Mouse (Mus musculus) gastrocnemius, adult 18-20 months (tissue): Measurements from ENCODE around the gene Dnajc28. TPM values are rescaled to one million over a fixed set of nuclear protein-coding genes. Genes with fewer than 3 reads are reported as not detected.

Experiments
- DNase-seq: peaks from one replicate; pipeline ENCODE4 v3.0.0; 2021; ENCODE audit warnings: low spot score
- total RNA-seq, 2 experiments: library from RNA; stranded (reverse); gene quantifications; 2 replicates each; pipeline ENCODE4 v1.2.3; 2021

The Dnajc28 gene
- total RNA-seq, 2 experiments from 2014 or later = 19.8 to 20.5 TPM

DNA sequence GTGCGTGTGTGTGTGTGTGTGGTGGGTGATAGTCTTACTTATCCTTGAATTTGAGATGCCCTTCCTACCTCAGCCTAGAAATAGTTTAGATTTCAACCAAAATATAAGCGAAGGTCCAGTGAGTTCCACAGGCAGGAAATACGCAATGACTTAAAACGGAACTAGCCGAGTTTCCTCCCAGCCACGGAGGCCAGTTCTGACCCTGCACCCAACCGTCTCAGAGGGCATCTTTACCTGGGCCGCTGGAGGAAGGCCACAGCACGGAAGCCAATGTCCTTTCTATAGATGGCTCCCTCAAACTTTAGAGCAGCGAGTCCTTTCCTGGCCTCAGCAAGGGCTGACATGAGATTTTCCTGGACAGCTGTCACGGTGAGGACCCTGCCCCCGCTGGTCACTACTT, 14.8 kb upstream of the Dnajc28 start:
- DNase-seq = no peak

DNA sequence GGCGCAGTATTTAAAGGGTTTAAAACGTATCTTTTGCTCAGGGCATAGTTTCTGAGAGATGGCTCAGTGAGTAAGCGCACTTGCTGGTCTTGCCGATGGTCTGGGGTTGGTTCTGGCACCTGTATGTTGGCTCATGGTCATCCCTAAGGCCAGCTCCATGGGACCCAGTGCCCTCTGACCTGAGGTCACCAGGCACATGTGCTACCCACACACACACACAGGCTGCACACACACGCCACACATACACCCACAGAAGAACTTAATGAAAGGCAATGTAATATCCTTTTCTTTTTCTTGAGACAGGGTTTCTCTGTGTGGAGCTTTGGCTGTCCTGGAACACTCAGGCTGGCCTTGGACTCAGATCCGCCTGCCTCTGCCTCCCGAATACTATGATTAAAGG, 14.1 kb upstream of the Dnajc28 start:
- DNase-seq = no peak

DNA sequence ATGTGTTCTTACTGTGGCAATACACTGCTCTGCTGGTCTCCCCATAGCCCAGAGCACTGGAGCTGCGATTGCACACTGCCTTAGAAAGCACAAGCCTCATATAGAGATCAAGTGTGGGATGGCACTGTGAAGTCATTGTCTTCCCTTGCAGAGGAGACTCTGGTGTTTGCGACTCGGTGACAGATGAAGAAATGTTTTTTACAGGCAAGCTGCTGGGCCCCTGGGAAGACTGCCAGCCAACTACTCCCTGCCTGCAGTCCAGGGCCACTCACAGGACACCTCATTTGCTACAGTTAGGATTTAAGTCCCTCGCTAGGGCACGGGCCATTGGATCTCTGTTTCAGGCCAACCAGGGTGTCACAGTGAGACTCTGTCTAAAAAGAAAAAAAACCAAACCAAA, 13.6 kb upstream of the Dnajc28 start:
- no peak for DNase-seq

DNA sequence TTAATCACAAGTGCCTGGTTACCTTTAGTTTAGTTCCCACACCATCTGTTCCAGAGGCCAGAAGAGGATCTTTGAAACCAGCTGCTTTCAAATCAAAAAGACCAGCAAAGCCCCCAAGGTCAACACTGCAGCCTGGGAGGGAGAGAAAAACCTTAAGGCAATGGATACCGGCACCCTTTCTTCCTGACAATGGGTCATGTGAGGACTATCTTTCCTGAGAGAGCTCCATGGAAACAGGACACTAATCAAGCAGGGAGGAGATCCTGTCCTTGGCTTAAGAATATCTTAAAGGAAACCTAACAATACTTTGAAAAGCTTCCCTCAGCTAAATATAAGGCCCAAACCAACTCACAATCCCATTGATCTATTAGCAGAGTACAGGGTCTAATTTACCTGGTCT, 11.8 kb upstream of the Dnajc28 start:
- no peak for DNase-seq

GRCm38 (mm10) chr16:91629749-91630148, 10.9 kb upstream of the Dnajc28 start:
- no peak for DNase-seq

DNA sequence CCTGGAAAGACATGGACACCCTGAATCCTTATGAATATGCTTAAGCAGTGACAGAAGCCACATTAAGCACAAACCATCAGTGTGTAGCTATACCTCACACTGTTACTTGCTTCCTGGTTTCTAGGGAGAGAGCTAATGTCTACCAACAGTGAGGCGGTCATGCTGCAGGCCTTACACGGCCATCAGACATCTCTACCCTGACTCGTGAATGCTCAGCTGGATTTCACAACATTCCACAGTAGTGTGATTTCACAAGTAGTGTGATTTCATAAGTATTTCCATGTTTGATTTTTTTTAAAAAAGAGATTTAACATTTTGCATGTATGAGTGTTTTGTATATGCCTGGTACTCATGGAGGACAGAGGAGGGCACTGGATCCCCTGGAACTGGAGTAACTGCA, 9.8 kb upstream of the Dnajc28 start:
- DNase-seq = no peak

DNA sequence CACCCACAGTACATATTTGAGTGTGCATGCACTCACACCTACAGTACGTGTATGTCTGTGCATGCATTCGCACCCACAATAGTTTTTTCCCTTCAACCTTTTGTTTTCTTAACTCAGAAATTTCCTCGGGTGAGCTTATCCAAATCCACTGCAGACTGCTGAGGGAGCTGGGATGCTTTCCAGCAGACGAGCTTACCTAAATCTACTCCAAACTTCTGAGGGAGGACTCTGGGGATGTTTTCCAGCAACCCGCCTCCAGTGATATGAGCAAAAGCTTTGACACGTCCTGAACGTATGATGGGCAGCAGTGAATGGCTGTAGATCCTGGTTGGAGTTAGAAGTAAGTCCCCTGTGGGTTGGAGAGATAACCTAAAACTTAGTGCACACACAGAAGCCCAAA, 9.0 kb upstream of the Dnajc28 start:
- DNase-seq = no peak

GRCm38 (mm10) chr16:91623074-91623473, 4.2 kb upstream of the Dnajc28 start:
- DNase-seq = no peak

DNA sequence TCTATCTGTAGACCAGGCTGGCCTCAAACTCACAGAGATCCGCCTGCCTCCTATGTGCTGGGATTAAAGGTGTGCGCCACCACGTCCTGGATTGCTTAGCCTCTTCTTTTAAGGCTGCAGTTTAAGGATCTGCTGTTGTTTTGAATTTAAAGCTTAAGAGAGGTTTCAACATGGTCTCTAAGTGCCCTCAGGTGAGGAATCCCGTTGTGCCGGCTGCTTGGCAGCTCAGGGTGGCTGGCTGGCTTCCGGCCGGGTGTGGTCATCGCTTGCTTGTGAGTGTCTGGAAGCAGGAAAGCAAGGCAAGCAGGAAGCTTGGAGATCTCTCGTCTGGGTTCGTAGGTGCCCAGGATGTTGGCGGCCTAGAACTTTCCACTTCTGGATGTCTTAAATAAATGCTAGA, 2.2 kb upstream of the Dnajc28 start:
- DNase-seq = no peak

- DNase-seq = no peak
Measured at GRCm38 (mm10) chr16:91620185-91620584, 1.4 kb upstream of the Dnajc28 start.

DNA sequence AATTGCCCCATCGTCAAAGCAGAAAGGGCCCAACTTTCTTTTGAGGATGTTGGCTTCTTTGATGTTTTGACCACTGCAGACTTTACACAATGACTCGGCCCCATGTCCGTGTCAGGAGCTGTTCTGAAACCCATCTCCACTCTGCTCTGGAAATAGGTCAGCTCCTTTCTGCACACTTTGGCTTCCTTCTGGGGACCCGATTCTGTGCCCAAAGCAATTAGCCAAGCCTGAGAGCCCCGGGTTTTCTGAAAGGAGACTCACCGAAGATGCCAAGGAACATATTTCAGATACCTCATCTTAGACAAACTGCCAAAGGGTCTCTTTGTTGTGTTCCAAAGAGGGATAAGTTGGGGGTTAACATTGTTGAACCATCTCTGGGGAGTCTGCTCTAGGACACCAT, 4.3 kb downstream of the Dnajc28 start:
- no peak for DNase-seq

- DNase-seq = no peak
Measured at GRCm38 (mm10) chr16:91612525-91612924, 6.3 kb downstream of the Dnajc28 start.

GRCm38 (mm10) chr16:91611248-91611647, 7.6 kb downstream of the Dnajc28 start:
- DNase-seq = no peak

GRCm38 (mm10) chr16:91609501-91610245, 9.2 kb downstream of the Dnajc28 start:
- DNase-seq = peak; percentile 16

GRCm38 (mm10) chr16:91606958-91607357, 11.9 kb downstream of the Dnajc28 start:
- no peak for DNase-seq

GRCm38 (mm10) chr16:91605156-91605555, 13.7 kb downstream of the Dnajc28 start:
- no peak for DNase-seq

- no peak for DNase-seq
Measured at GRCm38 (mm10) chr16:91601693-91602092, 17.1 kb downstream of the Dnajc28 start.

DNA sequence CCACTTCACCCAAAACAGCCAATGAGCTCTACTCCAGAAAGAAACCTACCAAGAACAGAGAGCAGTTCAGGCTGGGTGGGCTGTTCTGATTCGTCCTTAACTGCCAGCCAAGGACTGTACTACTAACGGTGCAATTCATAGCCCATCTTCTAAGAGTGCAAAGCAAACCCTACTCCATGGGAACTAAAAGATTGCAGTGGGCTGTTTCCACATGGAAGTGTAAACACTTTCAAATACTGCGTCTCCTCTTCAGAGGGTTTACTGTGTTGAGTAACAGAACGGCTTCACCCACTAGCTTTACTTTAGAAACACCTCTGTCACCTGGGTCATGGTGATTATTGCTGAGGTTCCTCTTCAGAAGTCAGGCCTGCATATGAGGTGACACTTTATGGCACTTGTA, 17.7 kb downstream of the Dnajc28 start:
- no peak for DNase-seq

DNA sequence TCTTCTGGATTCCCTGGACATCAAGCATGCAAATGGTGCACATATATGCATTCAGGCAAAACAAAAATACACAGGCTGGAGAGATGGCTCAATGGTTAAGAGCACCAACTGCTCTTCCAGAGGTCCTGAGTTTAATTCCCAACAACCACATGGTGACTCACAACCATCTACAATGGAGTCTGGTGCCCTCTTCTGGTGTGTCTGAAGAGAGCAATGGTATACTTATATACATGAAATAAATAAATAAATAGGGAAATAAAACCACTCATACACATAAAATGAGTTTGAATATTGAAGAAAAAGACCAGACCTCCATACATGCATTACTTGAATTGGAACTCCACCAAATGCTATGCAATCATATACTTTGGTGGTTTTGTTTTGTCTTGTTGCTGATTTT, 19.6 kb downstream of the Dnajc28 start:
- DNase-seq = no peak

DNA sequence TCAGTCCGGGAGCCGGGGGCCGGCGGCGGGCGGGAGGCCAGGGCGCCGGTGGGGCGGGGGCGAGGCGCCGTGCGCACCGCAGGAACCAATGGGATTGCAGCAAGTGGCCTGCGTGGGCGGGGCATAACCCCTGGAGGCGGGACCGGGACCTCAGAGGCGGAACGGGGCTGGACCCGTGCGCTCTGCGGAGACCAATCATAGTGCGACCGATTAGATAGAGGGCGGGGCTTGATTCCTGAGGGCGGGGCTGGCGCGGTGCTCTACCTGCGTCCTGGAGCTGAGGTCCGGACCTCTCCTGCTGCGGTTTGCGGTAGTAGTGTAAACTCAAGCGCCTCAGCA, 21.2 kb downstream of the Dnajc28 start, which contains the start of gene Tmem50b:
TSS of gene Tmem50b (minus strand) at position 129 of the 339 bp plus-strand sequence.
- peak; percentile 99 for DNase-seq

- peak; percentile 21 for DNase-seq
Measured at GRCm38 (mm10) chr16:91596779-91597671, 21.8 kb downstream of the Dnajc28 start.

GRCm38 (mm10) chr16:91596397-91596778, 22.4 kb downstream of the Dnajc28 start:
- no peak for DNase-seq

GRCm38 (mm10) chr16:91595076-91595475, 23.8 kb downstream of the Dnajc28 start:
- DNase-seq = peak; percentile 57
